Mouse (Mus musculus) liver, adult 2 months (tissue): ENCODE measurements around the gene Emid1.

ENCODE experiments used
- CTCF ChIP-seq: fragments of 200-500 bp; IDR thresholded peaks from 2 replicates; pipeline ENCODE4 v1.5.1; 2011; ENCODE audit warnings: low read depth, low read length, control low read depth
- POLR2A ChIP-seq: fragments of 200-500 bp; IDR thresholded peaks from 2 replicates; pipeline ENCODE4 v1.6.1; 2011; ENCODE audit warnings: low read length, control low read depth; ENCODE audit not compliant: insufficient read depth; ENCODE audit errors: extremely low read depth

DNA sequence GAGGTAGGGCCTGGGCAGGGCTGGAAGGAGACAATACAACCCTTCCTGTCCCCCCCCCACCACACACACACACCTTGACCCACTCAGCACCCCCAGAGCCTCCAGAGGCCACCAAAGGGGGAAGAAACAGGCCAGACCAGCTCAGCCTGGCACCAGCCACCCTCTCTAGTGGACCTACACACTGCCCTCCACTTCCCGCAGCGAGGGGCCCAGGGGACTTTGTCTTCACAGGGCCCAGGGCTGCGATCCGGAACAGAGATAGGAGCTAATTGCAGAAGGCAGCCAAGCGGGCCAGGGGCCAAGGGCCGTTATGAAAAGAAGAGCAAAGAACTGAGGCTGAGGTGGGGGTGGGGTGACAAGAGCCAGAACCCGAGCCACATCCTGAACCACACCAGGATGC is 2.8 kb downstream of the Emid1 start:
- TF ChIP-seq CTCF: no peak
- no peak for TF ChIP-seq POLR2A
